Comparison of ENCODE assay signal across 11 mouse cellular contexts in the genomic region with DNA sequence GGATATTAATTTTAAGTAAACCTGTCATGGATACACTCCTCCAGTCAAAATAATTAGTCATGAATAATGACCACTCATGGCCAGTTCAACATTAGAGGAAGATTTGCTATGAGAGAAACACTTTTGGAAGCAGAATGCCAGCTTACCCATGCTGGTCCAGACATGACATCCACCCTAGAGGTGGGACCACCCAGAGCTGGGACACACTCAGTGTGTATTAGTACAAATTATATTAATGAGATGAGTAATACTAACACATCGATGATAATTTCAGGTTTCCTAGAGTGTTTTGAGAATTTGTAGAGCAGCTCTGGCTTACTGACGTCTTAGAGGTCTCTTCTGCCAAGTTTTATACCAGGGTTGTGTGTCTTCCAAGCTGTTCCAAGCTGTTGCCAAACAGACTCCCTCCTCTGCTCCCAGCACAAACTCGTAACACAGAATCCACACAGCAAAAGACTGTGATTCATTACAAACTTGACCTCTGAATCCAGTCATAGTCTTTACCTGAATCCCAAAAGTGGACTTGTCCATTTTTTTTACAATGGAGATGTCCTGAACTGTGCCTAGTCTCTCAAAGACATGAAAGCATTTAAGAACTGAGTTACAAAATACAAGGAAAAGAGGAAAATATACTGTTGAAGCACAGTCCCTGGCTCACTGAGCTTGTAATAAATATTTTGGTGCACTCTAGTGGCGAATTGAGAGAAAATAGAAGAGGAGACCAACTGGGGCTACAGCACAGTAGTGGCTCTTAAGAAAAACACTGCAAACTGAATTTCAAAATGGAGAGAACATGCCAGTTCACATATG. TPM values are rescaled to one million over a fixed set of nuclear protein-coding genes. Genes with fewer than 3 reads are reported as not detected.
A peak's percentile ranks its signal among the peaks of the same experiment; 100 is the strongest.
DNase-seq lines count a peak whose midpoint lies in the region; ATAC-seq and TF ChIP-seq lines count a peak whose summit lies in the region.
"Had no signal": no experiment of that assay in that cellular context is flagged by ENCODE, and none has a peak within 500 bp of the region (broad histone marks: within the 10 kb centered on the region; RNA-seq: fewer than 3 reads in every experiment).

No protein-coding gene starts in this region.

- CTCF ChIA-PET in Patski (lab: Charles Lee), result interaction anchor here (0.6 to 2.5 kb wide), 6 partner anchors 10 to 209 kb away, joined by 3 to 13 read pairs (median 3); partner anchors contain the start of gene Slc17a6

- in situ Hi-C loops in Patski (cut with MboI; ENCODE audit: low pct_unique_long_range_greater_than_20kb), result loop anchor here (10.0 kb wide), 2 partner anchors 191 to 321 kb away; partner anchors contain the start of gene Slc17a6

- H3K4me3 ChIP-seq in kidney, postnatal 0 days (replicated peaks; ENCODE audit: low read depth, low read length), result no peak overlapping the region
- no peak overlapping the region for H3K4me3 ChIP-seq in forebrain, embryonic 12.5 days (replicated peaks)
- no peak overlapping the region for H3K4me3 ChIP-seq in midbrain, embryonic 13.5 days (replicated peaks)
- H3K4me3 ChIP-seq: embryonic facial prominence, embryonic 13.5 days; heart, embryonic 13.5 days had no signal

- no peak overlapping the region for H3K9ac ChIP-seq in kidney, postnatal 0 days (ENCODE audit: low read depth, low read length)
- H3K9ac ChIP-seq in forebrain, embryonic 12.5 days, result no peak overlapping the region
- H3K9ac ChIP-seq in midbrain, embryonic 13.5 days (replicated peaks), result no peak overlapping the region
- H3K9ac ChIP-seq: embryonic facial prominence, embryonic 13.5 days; heart, embryonic 13.5 days had no signal

- H3K27ac ChIP-seq in kidney, postnatal 0 days, result no peak overlapping the region
- no peak overlapping the region for H3K27ac ChIP-seq in forebrain, embryonic 12.5 days
- H3K27ac ChIP-seq in midbrain, embryonic 13.5 days, result peak overlapping the region; percentile 39; the same call in 1 of the 2 replicates
- H3K27ac ChIP-seq: embryonic facial prominence, embryonic 13.5 days; heart, embryonic 13.5 days had no signal

- POLR2A ChIA-PET in Patski (lab: Charles Lee), result no interaction called here

- no peaks in the 10 kb centered on the region for H3K27me3 ChIP-seq in kidney, postnatal 0 days (ENCODE audit: insufficient read depth, low read length)
- H3K27me3 ChIP-seq in Patski, result no peaks in the 10 kb centered on the region
- H3K27me3 ChIP-seq in forebrain, embryonic 12.5 days, result no peaks in the 10 kb centered on the region
- no peaks in the 10 kb centered on the region for H3K27me3 ChIP-seq in midbrain, embryonic 13.5 days
- H3K27me3 ChIP-seq: heart, embryonic 13.5 days had no signal

- peak; percentile 68 for DNase-seq in kidney, postnatal 0 days (ENCODE audit: low spot score)
- DNase-seq in kidney, postnatal 10 days, result no peak
- DNase-seq in Patski (ENCODE audit: low read depth, low spot score), result no peak
- DNase-seq in lung, adult 18-20 months, result no peak
- no peak for DNase-seq in spleen, postnatal 36 days (ENCODE audit: low spot score in 2 of 2)
- DNase-seq: adrenal gland, postnatal 36 days had no signal

- 43% methylated on average over 4 of the region's 4 CpGs for WGBS in kidney, postnatal 0 days
- WGBS in forebrain, embryonic 12.5 days, result 60% methylated on average over 4 of the region's 4 CpGs
- 60% methylated on average over 4 of the region's 4 CpGs for WGBS in midbrain, embryonic 13.5 days

- ATAC-seq in kidney, postnatal 0 days (replicated peaks; ENCODE audit: low FRiP score, low read depth), result no peak
- ATAC-seq in Patski, result peak; percentile 71
- ATAC-seq in forebrain, embryonic 12.5 days (ENCODE audit: low FRiP score), result peak; percentile 76
- ATAC-seq in midbrain, embryonic 13.5 days, result peak; percentile 89
- no peak for ATAC-seq in CD4-positive, CD25-positive, alpha-beta regulatory T cell, adult 4 months

- TF ChIP-seq CTCF in kidney, postnatal 0 days (IDR thresholded peaks at IDR 0.05; ENCODE audit: low read depth), result peak; percentile 65
- TF ChIP-seq CTCF in Patski (IDR thresholded peaks at IDR 0.05), result peak; percentile 55

- no peaks in the 10 kb centered on the region for H3K4me1 ChIP-seq in kidney, postnatal 0 days (replicated peaks; ENCODE audit: insufficient read depth, low read length)
- no peaks in the 10 kb centered on the region for H3K4me1 ChIP-seq in forebrain, embryonic 12.5 days
- H3K4me1 ChIP-seq in midbrain, embryonic 13.5 days (replicated peaks), result no peaks in the 10 kb centered on the region
- H3K4me1 ChIP-seq: embryonic facial prominence, embryonic 13.5 days; heart, embryonic 13.5 days had no signal

- H3K4me2 ChIP-seq in kidney, postnatal 0 days (ENCODE audit: low read length), result no peak overlapping the region
- no peak overlapping the region for H3K4me2 ChIP-seq in forebrain, embryonic 12.5 days
- no peak overlapping the region for H3K4me2 ChIP-seq in midbrain, embryonic 13.5 days (replicated peaks)
- H3K4me2 ChIP-seq: embryonic facial prominence, embryonic 13.5 days; heart, embryonic 13.5 days had no signal

- no peaks in the 10 kb centered on the region for H3K36me3 ChIP-seq in kidney, postnatal 0 days (ENCODE audit: insufficient read depth, low read length)
- no peaks in the 10 kb centered on the region for H3K36me3 ChIP-seq in forebrain, embryonic 12.5 days (replicated peaks)
- no peaks in the 10 kb centered on the region for H3K36me3 ChIP-seq in midbrain, embryonic 13.5 days
- H3K36me3 ChIP-seq: embryonic facial prominence, embryonic 13.5 days; heart, embryonic 13.5 days had no signal

- no peaks in the 10 kb centered on the region for H3K9me3 ChIP-seq in kidney, postnatal 0 days (replicated peaks; ENCODE audit: low read length)
- no peaks in the 10 kb centered on the region for H3K9me3 ChIP-seq in forebrain, embryonic 12.5 days
- no peaks in the 10 kb centered on the region for H3K9me3 ChIP-seq in midbrain, embryonic 13.5 days
- H3K9me3 ChIP-seq: embryonic facial prominence, embryonic 13.5 days; heart, embryonic 13.5 days had no signal

RNA-seq across cellular contexts. Expression of gene Gas2, which starts 46.1 kb away (rescaled TPM):
- 156 and 184 TPM in 2 replicates for polyA plus RNA-seq in kidney, postnatal 0 days (2015; fragmentation: Nextera tagmentation; extraction: Ambion mirVana)
- 2.8 TPM for polyA plus RNA-seq in Patski (2021)
- polyA plus RNA-seq in forebrain, embryonic 12.5 days (2016; fragmentation: Nextera tagmentation; extraction: Ambion mirVana), result 29.8 and 30.4 TPM in 2 replicates
- polyA plus RNA-seq in midbrain, embryonic 13.5 days (2015; fragmentation: Nextera tagmentation; extraction: Ambion mirVana), result 16.3 and 20.1 TPM in 2 replicates
- polyA plus RNA-seq in CD4-positive, CD25-positive, alpha-beta regulatory T cell, adult 4 months (2017; shearing (Covaris generic)), result 1 to 10 TPM; 2.1 to 2.3 TPM

RNA-seq across cellular contexts. Expression of gene Fancf, which starts 46.4 kb away (rescaled TPM):
- 10.1 and 12.5 TPM in 2 replicates for polyA plus RNA-seq in kidney, postnatal 0 days (2015; fragmentation: Nextera tagmentation; extraction: Ambion mirVana)
- polyA plus RNA-seq in Patski (2021), result 2.7 TPM
- 12.4 and 16.8 TPM in 2 replicates for polyA plus RNA-seq in forebrain, embryonic 12.5 days (2016; fragmentation: Nextera tagmentation; extraction: Ambion mirVana)
- 6.6 and 9.8 TPM in 2 replicates for polyA plus RNA-seq in midbrain, embryonic 13.5 days (2015; fragmentation: Nextera tagmentation; extraction: Ambion mirVana)
- 1 to 10 TPM in 1 of 2 experiments, under 1 TPM in 1; 0.73 to 1.5 TPM for polyA plus RNA-seq in CD4-positive, CD25-positive, alpha-beta regulatory T cell, adult 4 months (2017; shearing (Covaris generic))

Comparison
In these comparisons a context has a peak if more than half of its experiments do, and no peak if none do; other contexts are left out.
1. ATAC-seq: peak in Patski (single experiment), forebrain, embryonic 12.5 days (single experiment) and midbrain, embryonic 13.5 days (single experiment); none in kidney, postnatal 0 days (single experiment) and CD4-positive, CD25-positive, alpha-beta regulatory T cell, adult 4 months (single experiment).